Mouse (Mus musculus): ENCODE measurements around the gene Cdh19. TPM values are rescaled to one million over a fixed set of nuclear protein-coding genes. Genes with fewer than 3 reads are reported as not detected.

The Cdh19 gene
- not detected for polyA plus RNA-seq (2017; shearing (Covaris generic))

GRCm38 (mm10) chr1:110977484-110977883, at the start of gene Cdh19:
TSS of gene Cdh19 (minus strand) at chr1:110977584.

Measured in inflammation-experienced regulatory T-cells, adult 16 weeks (primary cell).